Mouse (Mus musculus) liver, embryonic 14.5 days (tissue): ENCODE measurements around the gene Plxnb2.
A peak's percentile ranks its signal among the peaks of the same experiment; 100 is the strongest.

Source experiments
- CTCF ChIP-seq: IDR thresholded peaks from 2 replicates; pipeline ENCODE4 v1.5.1; 2016; ENCODE audit warnings: antibody characterized with exemption, low read depth, control low read depth
- EP300 ChIP-seq: IDR thresholded peaks from 2 replicates; pipeline ENCODE4 v1.6.1; 2016; ENCODE audit warnings: antibody characterized with exemption, low read depth

DNA sequence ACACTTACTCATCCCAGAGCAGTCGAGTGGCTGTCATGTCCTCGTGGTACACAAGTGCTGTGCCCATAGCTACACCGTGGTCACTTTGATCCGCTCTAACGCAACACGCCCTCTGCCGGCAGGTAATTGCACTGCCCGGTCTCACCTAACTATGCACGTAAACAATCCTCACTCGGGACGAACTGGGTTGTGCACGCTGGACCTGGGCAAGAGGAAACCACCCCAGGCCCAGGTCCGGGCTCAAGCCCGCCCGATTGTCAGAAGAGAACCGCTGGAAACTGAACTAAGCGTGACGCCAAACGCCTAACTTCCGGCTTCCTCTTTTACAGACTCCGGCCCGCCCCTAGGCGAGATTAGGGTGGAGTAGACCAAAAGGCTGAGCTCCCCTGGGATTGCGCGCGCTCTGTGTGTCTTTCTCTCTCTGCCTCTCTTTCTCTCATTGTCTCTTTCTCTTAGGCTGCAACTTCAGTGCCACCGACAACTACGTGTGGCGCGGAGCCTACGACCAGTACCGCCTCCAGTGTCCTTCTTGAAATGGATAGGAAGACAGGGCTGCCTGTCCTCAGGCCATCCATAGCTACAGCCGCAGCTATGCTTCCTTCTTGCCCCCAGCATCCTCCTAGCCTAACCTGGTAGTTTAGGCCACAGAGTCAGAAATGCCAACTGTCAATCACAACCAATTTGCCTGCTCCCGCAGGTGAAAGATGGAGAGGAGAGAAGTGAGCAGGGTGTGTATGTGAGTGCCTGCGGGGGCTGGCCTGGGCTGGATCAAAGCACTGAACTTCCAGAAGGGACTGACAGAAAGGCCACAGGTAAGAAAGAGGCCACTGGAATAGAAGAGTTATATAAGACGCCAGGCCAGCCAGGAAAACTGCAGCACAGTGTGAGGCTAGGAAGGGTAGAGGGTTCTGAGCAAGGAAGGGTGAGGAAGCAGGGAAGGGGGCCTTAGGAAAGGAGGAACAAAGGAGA, 51.9 kb downstream of the Plxnb2 start, which contains the start of gene Hdac10:
- TF ChIP-seq EP300 (no peak), CTCF (peak; percentile 99)
